Mouse (Mus musculus) brown adipose tissue, adult 24 weeks (tissue): ENCODE results near the gene Sap18b. TPM values are rescaled to one million over a fixed set of nuclear protein-coding genes. Genes with fewer than 3 reads are reported as not detected.

ENCODE experiments used
- H3K27ac ChIP-seq: fragments of 200-500 bp; replicated peaks from 2 replicates; pipeline ENCODE4 v1.5.1; 2012; ENCODE audit warnings: low read depth, mild to moderate bottlenecking, low read length
- H3K4me1 ChIP-seq: fragments of 200-500 bp; 2 replicates; pipeline ENCODE4 v1.6.1; 2012; ENCODE audit warnings: low read length, mixed read lengths; ENCODE audit not compliant: control insufficient read depth, insufficient read depth, insufficient read length
- H3K4me3 ChIP-seq: fragments of 200-500 bp; 2 replicates; pipeline ENCODE4 v1.5.1; 2012; ENCODE audit warnings: low read depth, mild to moderate bottlenecking, low read length, moderate library complexity; ENCODE audit not compliant: insufficient read depth
- polyA plus RNA-seq: library from polyadenylated mRNA; stranded (reverse); fragments of >200 nt; gene quantifications from 2 replicates; pipeline ENCODE4 v1.2.4, GENCODE M21; 2012; ENCODE audit not compliant: missing spikeins, insufficient read depth, insufficient read length

The Sap18b gene
- polyA plus RNA-seq, 1 experiment, result 149 TPM

GRCm38 (mm10) chr8:95808631-95809030 lies 16.5 kb upstream of the Sap18b start:
- Histone ChIP-seq H3K27ac (no peak overlapping the region), H3K4me1 (peaks cover 3% of the 10 kb centered on the region; the same call in 1 of the 2 replicates)

GRCm38 (mm10) chr8:95809116-95809515 lies 16.0 kb upstream of the Sap18b start:
- Histone ChIP-seq H3K4me1 (peaks cover 3% of the 10 kb centered on the region; the same call in 1 of the 2 replicates), H3K4me3 (no peak overlapping the region), H3K27ac (no peak overlapping the region)

More at GRCm38 (mm10) chr8:95808631-95809030, 16.5 kb upstream of the Sap18b start:
- no peak overlapping the region for H3K4me3 ChIP-seq

- Histone ChIP-seq H3K27ac (no peak overlapping the region), H3K4me3 (no peak overlapping the region), H3K4me1 (peaks cover 3% of the 10 kb centered on the region; the same call in 1 of the 2 replicates)
Measured at GRCm38 (mm10) chr8:95810184-95810591, 15.0 kb upstream of the Sap18b start.

- Histone ChIP-seq H3K4me1 (no peaks in the 10 kb centered on the region), H3K27ac (no peak overlapping the region)
Measured at GRCm38 (mm10) chr8:95816044-95816708, 9.0 kb upstream of the Sap18b start.

GRCm38 (mm10) chr8:95817597-95817996 lies 7.5 kb upstream of the Sap18b start:
- H3K4me1 ChIP-seq, result no peaks in the 10 kb centered on the region
- H3K4me3 ChIP-seq, result no peak overlapping the region
- no peak overlapping the region for H3K27ac ChIP-seq

More at GRCm38 (mm10) chr8:95816044-95816708, 9.0 kb upstream of the Sap18b start:
- no peak overlapping the region for H3K4me3 ChIP-seq

- H3K27ac ChIP-seq, result no peak overlapping the region
- no peaks in the 10 kb centered on the region for H3K4me1 ChIP-seq
- no peak overlapping the region for H3K4me3 ChIP-seq
Measured at GRCm38 (mm10) chr8:95818211-95818610, 6.9 kb upstream of the Sap18b start.

GRCm38 (mm10) chr8:95821266-95821665 lies 3.9 kb upstream of the Sap18b start:
- Histone ChIP-seq H3K4me1 (no peaks in the 10 kb centered on the region), H3K4me3 (no peak overlapping the region), H3K27ac (no peak overlapping the region)

- no peak overlapping the region for H3K4me3 ChIP-seq
- no peaks in the 10 kb centered on the region for H3K4me1 ChIP-seq
- H3K27ac ChIP-seq, result no peak overlapping the region
Measured at GRCm38 (mm10) chr8:95822096-95822495, 3.0 kb upstream of the Sap18b start.

- Histone ChIP-seq H3K4me1 (no peaks in the 10 kb centered on the region), H3K27ac (no peak overlapping the region), H3K4me3 (no peak overlapping the region)
Measured at GRCm38 (mm10) chr8:95822699-95823098, 2.4 kb upstream of the Sap18b start.

GRCm38 (mm10) chr8:95830144-95830543 lies 5.0 kb downstream of the Sap18b start:
- no peak overlapping the region for H3K4me3 ChIP-seq
- H3K4me1 ChIP-seq, result no peaks in the 10 kb centered on the region
- H3K27ac ChIP-seq, result no peak overlapping the region

- H3K27ac ChIP-seq, result no peak overlapping the region
- no peak overlapping the region for H3K4me3 ChIP-seq
- H3K4me1 ChIP-seq, result no peaks in the 10 kb centered on the region
Measured at GRCm38 (mm10) chr8:95832603-95833434, 7.7 kb downstream of the Sap18b start.

- Histone ChIP-seq H3K4me3 (no peak overlapping the region), H3K27ac (no peak overlapping the region), H3K4me1 (no peaks in the 10 kb centered on the region)
Measured at GRCm38 (mm10) chr8:95833435-95833984, 8.4 kb downstream of the Sap18b start.

GRCm38 (mm10) chr8:95835891-95836290 lies 10.7 kb downstream of the Sap18b start:
- Histone ChIP-seq H3K4me1 (no peaks in the 10 kb centered on the region), H3K4me3 (no peak overlapping the region), H3K27ac (no peak overlapping the region)

- no peaks in the 10 kb centered on the region for H3K4me1 ChIP-seq
Measured at GRCm38 (mm10) chr8:95837266-95837665, 12.1 kb downstream of the Sap18b start.

GRCm38 (mm10) chr8:95839289-95839688 lies 14.1 kb downstream of the Sap18b start:
- Histone ChIP-seq H3K4me3 (no peak overlapping the region), H3K4me1 (no peaks in the 10 kb centered on the region), H3K27ac (no peak overlapping the region)

More at GRCm38 (mm10) chr8:95837266-95837665, 12.1 kb downstream of the Sap18b start:
- Histone ChIP-seq H3K4me3 (no peak overlapping the region), H3K27ac (no peak overlapping the region)
